Mouse (Mus musculus) macrophage (primary cell): ENCODE results near the gene Pou3f3. TPM values are rescaled to one million over a fixed set of nuclear protein-coding genes. Genes with fewer than 3 reads are reported as not detected.

Source experiments
- H3K27ac ChIP-seq: fragments of 350-480 bp; formaldehyde crosslinking; 2 replicates; pipeline ENCODE4 v1.9.0; 2021
- H3K36me3 ChIP-seq: fragments of 350-480 bp; formaldehyde crosslinking; 2 replicates; pipeline ENCODE4 v1.9.0; 2021; ENCODE audit errors: inconsistent target
- H3K4me3 ChIP-seq: fragments of 350-480 bp; formaldehyde crosslinking; 2 replicates; pipeline ENCODE4 v1.9.0; 2021; ENCODE audit errors: inconsistent target
- H3K79me2 ChIP-seq: fragments of 350-480 bp; formaldehyde crosslinking; 2 replicates; pipeline ENCODE4 v1.9.0; 2021; ENCODE audit errors: inconsistent target
- WGBS: methylation state at CpG from one replicate; pipeline ENCODE4 v1.1.7; 2026; ENCODE audit warnings: inconsistent platforms; ENCODE audit not compliant: missing documents; 5-methylcytosine and 5-hydroxymethylcytosine counted together
- polyA plus RNA-seq: library from polyadenylated mRNA; stranded (reverse); fragments of 250-400 nt; gene quantifications from 3 replicates; pipeline ENCODE4 v1.2.4, GENCODE M21; 2018; ENCODE audit warnings: inconsistent platforms

The Pou3f3 gene
- polyA plus RNA-seq, 1 experiment from 2014 or later = not detected

DNA sequence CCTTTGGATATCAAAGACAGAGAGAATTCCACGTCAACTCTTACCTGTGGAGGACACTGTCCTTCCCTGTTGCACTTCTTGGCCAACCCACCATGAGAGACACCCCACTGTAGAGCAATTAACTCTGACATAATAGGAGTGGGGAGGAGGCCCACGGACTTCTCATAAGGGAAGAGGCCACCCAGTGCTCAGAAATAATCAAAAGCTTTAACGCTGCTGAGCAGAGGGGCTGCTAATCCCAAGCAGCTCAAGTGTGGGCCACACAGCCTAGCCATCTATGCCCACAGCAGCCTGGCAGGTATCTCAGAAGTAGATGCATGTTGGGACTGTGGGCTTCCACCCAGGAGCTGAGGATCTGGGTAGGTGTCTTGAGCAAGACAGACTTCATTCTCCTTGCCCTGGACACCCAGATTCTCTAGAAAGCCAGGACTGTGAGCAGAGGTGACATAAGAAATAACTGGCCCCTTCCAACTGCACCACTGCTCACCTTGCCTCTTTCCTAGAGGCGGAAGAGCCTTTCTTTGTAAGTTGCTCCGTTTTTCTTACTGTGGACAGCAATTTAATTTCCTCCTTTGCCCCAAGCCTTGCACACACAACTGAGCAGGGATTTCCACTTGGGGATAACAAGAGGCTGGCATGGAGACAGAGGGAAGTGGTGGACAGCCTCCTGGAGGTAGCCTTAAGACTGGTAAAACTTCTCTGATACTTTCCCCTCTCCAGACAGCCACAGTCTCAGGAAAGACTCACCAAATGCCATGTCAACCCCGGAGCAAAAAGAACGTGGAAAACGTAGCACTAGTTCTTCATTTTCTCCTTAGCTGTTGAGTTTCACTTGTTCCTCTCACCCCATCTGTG, 16.1 kb downstream of the Pou3f3 start:
- no peaks in the 10 kb centered on the region for H3K36me3 ChIP-seq
- 16% methylated on average over 8 of the region's 8 CpGs for WGBS
- H3K27ac ChIP-seq = no peak overlapping the region
- H3K79me2 ChIP-seq = no peaks in the 10 kb centered on the region
- H3K4me3 ChIP-seq = no peak overlapping the region

DNA sequence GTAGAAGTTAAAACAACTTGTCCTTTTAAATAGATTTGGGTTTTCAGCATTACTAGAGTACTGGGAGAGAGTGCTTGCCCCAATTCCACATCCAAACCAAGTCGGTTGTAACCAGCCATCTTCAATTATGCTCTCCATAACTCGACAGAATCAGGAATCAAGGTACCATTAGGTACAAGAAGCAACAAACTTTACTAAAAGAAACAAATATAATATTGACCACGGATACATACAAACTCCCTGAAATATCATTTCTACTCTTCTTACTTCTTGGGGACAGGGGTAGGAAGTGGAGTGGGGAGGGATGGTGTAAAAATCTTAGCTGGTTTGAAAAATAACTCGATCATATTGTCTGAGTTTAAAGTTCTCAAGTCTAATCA, 16.7 kb downstream of the Pou3f3 start:
- Histone ChIP-seq H3K4me3 (no peak overlapping the region), H3K79me2 (no peaks in the 10 kb centered on the region), H3K36me3 (no peaks in the 10 kb centered on the region), H3K27ac (no peak overlapping the region)
- WGBS = 10% methylated on average over 4 of the region's 4 CpGs

DNA sequence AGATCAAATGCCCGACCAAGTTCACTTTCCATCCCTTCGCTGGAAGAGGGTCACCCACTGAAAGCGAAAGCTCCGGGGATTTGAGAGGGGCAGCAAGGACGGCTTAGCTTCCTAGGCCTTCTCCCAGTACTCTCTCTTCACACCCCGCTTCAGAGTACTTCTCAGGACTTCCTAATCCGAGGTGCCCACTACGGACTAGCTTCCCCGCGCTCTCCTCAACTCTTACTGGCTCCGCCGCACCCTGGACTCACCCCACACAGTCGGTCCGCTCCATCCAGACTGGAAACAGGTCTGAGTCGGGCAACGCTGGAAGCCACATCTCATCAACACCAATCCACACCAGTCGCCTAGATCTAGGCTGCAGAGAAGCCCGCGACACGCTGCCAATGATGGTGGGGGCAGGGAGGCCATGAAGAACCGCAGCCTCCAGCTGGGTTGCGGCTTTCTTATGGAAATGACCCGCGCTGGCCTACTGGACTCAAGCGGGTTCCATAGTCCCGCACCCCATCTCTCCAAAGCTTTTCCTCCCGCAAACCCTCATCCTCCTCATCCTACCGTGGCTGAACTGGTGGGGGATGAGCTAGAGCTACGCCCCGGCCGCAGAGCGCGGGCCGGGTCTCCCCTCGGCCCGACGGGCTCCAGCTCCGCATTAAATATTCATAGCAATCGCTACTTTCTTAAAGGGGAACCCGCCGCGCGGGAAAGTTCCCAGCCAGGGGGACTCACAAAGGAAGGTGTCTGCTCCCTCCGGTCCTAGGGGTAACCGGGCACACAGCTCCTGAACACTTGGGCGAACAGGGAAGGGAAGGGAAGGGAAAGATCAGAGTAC, 17.8 kb downstream of the Pou3f3 start:
- Histone ChIP-seq H3K27ac (no peak overlapping the region), H3K79me2 (no peaks in the 10 kb centered on the region), H3K4me3 (no peak overlapping the region), H3K36me3 (no peaks in the 10 kb centered on the region)
- WGBS = 2% methylated on average over 45 of the region's 46 CpGs

DNA sequence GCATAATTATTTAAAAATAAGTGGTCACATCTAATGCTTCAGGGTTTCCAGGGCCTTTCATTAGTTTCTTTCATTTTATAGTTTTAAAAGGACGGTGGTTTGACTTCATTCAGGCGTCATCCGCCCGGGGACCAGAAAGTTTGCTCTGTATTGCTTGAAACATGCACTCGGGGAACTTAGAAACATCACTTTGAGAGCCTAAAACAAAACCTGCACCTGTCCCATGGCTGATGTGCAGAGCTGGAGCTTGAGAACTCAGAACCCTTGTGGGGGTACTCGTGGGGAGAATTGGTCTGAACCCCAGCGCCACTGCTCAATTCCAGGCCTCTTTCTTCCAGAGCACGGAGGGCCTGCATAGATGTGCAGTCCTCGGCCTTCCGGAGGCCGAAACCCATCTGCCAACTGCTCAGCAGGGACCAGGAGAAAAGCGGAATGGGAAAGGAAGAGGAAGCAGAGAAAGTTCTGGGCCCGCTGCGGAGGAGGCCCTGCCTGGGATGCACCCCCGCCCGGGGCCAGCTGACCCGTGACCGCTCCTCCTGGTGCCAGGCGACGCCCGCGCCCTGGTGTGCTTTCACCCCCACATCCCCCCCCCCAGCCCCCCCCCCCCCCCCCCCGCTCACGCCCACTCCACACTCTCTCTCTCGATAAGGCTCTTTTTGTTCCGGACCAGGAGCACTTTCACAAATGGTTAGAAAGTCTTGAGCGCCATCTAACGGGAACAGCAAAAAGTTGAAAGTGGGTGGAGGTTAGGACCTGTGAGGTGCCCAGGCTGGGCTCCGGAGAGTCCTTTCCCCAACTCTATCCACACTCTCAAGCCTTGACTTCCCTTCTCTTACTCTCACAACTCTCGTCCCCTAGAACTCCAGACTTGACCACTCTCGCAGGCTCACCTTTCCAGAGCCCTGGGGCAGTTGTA, 18.7 kb downstream of the Pou3f3 start:
- Histone ChIP-seq H3K27ac (no peak overlapping the region), H3K4me3 (no peak overlapping the region), H3K36me3 (no peaks in the 10 kb centered on the region), H3K79me2 (no peaks in the 10 kb centered on the region)
- 6% methylated on average over 18 of the region's 31 CpGs for WGBS

DNA sequence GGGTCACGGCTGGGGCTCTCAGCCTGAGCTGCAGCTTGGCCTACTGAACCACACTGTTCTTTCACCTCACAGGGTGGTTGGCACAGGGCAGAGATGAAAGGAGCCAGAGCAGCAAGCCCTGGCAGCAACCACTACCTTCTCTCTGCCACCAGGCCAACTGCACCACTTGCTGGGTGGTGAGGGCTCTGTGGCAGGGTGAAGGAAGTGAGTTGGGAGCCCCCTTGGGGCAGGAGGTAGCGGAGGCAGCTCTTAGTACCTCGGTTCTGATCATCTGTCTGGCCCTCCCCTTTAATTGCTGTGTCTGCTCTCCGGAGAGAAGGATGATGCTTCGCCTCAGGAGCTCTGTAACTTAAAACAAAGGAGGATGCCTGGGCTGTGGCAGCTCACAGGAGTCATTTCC, 23.0 kb downstream of the Pou3f3 start:
- H3K36me3 ChIP-seq = no peaks in the 10 kb centered on the region
- no peaks in the 10 kb centered on the region for H3K79me2 ChIP-seq
- no peak overlapping the region for H3K27ac ChIP-seq
- WGBS = 51% methylated on average over 5 of the region's 5 CpGs
- H3K4me3 ChIP-seq = no peak overlapping the region

DNA sequence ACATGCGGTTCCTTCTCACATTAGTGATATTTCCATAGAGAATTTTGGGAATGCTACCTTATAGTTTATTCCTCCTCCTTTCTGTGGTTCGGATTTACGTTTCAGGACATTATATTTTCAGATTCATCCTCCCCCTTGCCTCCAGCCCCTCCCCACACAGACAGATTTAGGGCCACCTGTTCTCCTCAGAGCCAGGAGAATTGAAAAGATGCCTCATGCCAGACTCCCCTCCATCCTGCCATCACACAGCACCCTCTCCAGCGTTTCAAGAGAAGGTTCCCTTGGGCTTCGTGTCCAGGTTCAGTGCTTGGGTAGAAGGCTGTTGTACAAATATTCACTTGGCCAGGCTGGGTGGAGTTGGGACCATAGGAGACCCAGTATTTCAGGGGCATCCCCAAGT, 25.8 kb downstream of the Pou3f3 start:
- no peak overlapping the region for H3K27ac ChIP-seq
- WGBS = 71% methylated on average over 5 of the region's 5 CpGs
- no peaks in the 10 kb centered on the region for H3K79me2 ChIP-seq
- H3K4me3 ChIP-seq = no peak overlapping the region
- no peaks in the 10 kb centered on the region for H3K36me3 ChIP-seq

DNA sequence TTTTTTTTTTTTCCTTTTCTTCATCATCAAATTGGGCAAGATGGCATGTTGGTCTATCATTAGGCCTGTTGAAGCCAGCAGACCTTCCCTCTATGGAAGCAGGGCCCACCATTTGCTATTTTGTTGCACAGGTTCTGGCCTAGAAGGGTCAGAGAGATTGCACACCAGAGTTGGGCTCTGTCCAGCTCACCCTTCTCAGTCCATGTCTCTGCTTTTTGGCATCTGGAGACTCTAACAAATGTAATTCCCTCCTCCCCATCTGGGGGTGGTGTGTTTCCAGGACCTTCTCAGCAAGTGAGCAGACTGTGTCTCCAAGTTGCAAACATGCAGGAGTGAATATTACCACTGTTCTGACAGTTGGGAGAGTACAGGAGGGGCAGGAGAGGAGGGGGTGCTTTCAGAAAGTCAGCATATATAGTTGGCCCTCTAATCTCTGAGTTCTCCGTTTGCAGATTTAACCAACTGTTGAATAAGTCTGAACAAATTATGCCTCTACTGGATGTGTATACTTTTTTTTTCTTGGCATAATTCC, 28.3 kb downstream of the Pou3f3 start:
- Histone ChIP-seq H3K36me3 (no peaks in the 10 kb centered on the region), H3K79me2 (no peaks in the 10 kb centered on the region), H3K27ac (no peak overlapping the region), H3K4me3 (no peak overlapping the region)
- 83% methylated on average over 1 of the region's 1 CpGs for WGBS

DNA sequence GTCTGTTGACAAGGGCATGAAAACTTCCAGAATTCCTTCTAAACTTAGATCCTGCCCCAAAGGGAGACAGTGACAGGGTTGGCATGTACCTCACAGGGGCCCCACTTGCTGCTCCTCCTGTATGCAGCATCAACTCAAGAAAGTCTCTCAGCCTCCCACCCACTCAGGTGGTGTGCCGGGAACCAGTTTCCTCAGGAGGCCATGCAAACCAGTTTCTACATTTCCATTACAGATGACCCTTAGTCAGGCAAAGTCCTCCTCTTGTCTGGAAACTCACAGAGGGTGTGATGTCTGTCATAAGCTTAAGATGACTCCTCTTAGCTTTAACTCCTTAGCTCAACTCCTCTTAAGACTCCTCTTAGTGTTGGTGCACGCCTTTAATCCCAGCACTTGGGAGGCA, 29.3 kb downstream of the Pou3f3 start:
- Histone ChIP-seq H3K27ac (no peak overlapping the region), H3K4me3 (no peak overlapping the region), H3K36me3 (no peaks in the 10 kb centered on the region), H3K79me2 (no peaks in the 10 kb centered on the region)
- 86% methylated on average over 2 of the region's 2 CpGs for WGBS

DNA sequence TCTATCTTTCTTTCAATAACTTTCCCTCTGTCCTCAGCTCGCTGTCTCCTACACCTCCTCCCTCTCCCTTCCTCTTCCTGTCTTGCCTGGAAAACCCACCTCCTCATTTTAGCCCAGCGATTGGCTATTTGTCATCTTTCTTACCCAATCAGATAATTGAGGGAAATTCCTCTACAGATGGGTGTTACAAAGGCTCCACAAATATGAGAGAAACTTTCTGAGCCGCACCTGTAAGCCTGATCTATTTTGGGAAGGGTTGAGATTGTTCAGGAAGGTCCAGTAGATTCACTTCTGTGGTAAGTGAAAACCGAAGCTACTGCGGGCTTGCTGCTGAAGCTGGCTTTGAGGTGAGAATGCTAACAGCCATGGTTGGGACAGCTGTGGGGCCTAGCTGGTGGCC, 31.6 kb downstream of the Pou3f3 start:
- H3K27ac ChIP-seq = no peak overlapping the region
- H3K36me3 ChIP-seq = no peaks in the 10 kb centered on the region
- H3K4me3 ChIP-seq = no peak overlapping the region
- H3K79me2 ChIP-seq = no peaks in the 10 kb centered on the region
- 81% methylated on average over 5 of the region's 5 CpGs for WGBS

DNA sequence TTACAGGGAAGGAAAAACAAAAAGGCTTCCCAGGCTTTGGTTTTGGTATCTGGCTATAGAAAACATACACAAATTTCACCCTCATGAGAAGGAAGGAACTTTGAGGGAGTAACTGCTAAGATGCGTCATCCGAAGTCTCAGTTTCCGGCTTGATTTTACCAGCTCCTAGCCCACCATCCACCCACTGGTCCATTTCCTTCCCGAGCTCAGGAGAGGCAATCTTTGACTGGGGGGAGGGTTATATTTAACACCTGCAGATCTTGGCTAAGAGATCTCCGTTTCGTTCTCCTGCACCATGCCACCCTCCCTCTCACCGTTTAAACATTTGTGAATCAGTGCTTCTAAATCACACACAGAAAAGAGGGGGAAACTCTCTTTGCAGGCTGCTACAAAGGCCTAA, 32.1 kb downstream of the Pou3f3 start:
- H3K79me2 ChIP-seq = no peaks in the 10 kb centered on the region
- H3K36me3 ChIP-seq = no peaks in the 10 kb centered on the region
- WGBS = 80% methylated on average over 7 of the region's 7 CpGs
- H3K4me3 ChIP-seq = no peak overlapping the region
- H3K27ac ChIP-seq = no peak overlapping the region

DNA sequence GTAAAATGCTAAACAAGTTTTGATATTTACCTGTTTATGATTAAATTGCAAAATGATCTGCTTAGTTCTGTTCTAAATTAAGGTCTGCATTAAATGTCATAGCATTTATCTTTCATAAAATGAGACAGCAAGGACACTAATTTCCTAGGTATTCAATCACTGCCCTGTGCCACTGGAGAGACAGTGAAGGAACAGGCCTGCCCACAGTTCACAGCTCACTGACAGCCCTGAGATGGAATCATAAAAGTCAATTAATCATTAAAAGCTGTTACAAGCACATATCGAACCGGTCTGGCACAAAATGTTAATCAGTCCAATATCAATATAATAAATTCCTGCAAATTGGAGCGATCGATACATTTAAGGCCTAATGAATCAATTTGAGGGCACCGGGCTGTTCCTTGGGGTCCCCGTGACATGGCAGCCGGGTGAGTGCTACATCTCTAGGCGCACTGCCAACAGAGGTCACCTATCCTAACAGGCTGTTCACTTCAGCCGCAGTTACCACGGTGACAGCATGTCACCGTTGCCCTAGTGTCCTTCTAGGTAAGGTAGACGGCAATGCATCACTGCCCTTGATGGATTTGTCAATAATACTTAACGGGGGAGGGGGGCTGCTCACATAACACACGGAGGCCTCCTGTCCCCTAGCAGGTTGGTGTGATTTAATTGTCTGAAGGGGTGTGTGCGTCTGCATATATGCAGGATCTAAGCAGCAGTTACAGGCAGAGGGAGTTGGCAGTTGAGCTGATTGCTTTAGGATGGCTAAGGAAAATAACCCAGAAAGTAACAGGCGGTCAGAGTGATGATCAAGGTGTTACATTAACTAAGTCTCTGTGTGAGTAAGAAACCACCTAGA, 46.0 kb downstream of the Pou3f3 start:
- no peak overlapping the region for H3K27ac ChIP-seq
- H3K4me3 ChIP-seq = no peak overlapping the region
- H3K36me3 ChIP-seq = no peaks in the 10 kb centered on the region
- H3K79me2 ChIP-seq = no peaks in the 10 kb centered on the region
- WGBS = 93% methylated on average over 16 of the region's 16 CpGs

DNA sequence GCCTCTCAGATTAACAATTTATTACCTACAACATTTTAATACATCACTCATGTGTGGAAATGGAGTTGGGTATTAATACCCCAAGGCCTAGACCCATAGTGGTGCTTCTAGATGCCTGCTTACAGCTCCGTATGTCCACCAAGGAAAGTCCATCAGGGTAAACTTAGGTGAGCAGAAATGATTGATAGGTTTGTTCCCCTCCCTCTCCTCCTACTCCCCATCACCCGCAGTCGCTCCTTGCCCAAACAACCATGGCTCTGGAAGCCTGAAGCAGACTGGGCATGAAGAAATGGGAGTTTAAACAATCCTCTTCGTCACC, 46.6 kb downstream of the Pou3f3 start:
- H3K79me2 ChIP-seq = no peaks in the 10 kb centered on the region
- no peak overlapping the region for H3K4me3 ChIP-seq
- H3K27ac ChIP-seq = no peak overlapping the region
- H3K36me3 ChIP-seq = no peaks in the 10 kb centered on the region
- WGBS = 90% methylated on average over 4 of the region's 4 CpGs

DNA sequence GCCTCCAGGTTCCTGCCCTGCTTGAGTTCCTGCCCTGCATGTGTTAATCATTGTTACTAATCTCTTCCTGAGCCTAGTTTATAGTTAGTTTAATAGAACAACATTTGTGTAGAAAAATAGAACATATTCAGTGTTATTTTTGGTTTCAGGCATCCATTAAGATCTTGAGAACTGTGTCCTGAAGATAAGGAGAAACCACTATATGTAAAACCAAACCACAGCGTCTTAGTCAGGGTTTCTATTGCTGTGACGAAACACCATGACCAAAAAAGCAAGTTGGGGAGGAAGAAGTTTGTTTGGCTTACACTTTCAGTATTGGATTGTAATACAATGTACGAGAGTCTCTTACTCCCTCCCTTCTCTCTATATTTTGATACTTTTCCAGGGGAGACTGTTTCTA, 49.5 kb downstream of the Pou3f3 start:
- Histone ChIP-seq H3K27ac (no peak overlapping the region), H3K79me2 (no peaks in the 10 kb centered on the region), H3K36me3 (no peaks in the 10 kb centered on the region), H3K4me3 (no peak overlapping the region)
- 0% methylated on average over 3 of the region's 3 CpGs for WGBS
